Mouse (Mus musculus) embryonic facial prominence, embryonic 15.5 days (tissue): Measurements from ENCODE around the gene Klk14. TPM values are rescaled to one million over a fixed set of nuclear protein-coding genes. Genes with fewer than 3 reads are reported as not detected.
A peak's percentile ranks its signal among the peaks of the same experiment; 100 is the strongest.
"Not testable (repeated sequence)": the region's sequence is repeated elsewhere in the genome, so short reads cannot be mapped to it uniquely, and the experiment has no call there.

Experiments used
- ATAC-seq: fragments of 200-750 bp; cut with Nextera tagmentation; 2 replicates; pipeline ENCODE4 v1.8.0; 2017; ENCODE audit warnings: low read depth, moderate TSS enrichment; ENCODE audit not compliant: insufficient number of reproducible peaks, low FRiP score, low TSS enrichment
- H3K27ac ChIP-seq: fragments of 300-500 bp; sonication (generic); replicated peaks from 2 replicates; pipeline ENCODE4 v1.5.1; 2015; ENCODE audit warnings: mild to moderate bottlenecking, inconsistent platforms
- H3K27me3 ChIP-seq: fragments of 300-500 bp; sonication (generic); 2 replicates; pipeline ENCODE4 v1.6.1; 2015; ENCODE audit warnings: inconsistent platforms
- H3K36me3 ChIP-seq: fragments of 300-500 bp; sonication (generic); 2 replicates; pipeline ENCODE4 v1.6.1; 2015; ENCODE audit warnings: mild to moderate bottlenecking, inconsistent platforms
- H3K4me1 ChIP-seq: fragments of 300-500 bp; sonication (generic); 2 replicates; pipeline ENCODE4 v1.6.1; 2015; ENCODE audit warnings: inconsistent platforms
- H3K4me2 ChIP-seq: fragments of 300-500 bp; sonication (generic); replicated peaks from 2 replicates; pipeline ENCODE4 v1.6.1; 2015; ENCODE audit warnings: mild to moderate bottlenecking, inconsistent platforms
- H3K4me3 ChIP-seq: fragments of 300-500 bp; sonication (generic); replicated peaks from 2 replicates; pipeline ENCODE4 v1.5.1; 2015; ENCODE audit warnings: mild to moderate bottlenecking, inconsistent platforms
- H3K9ac ChIP-seq: fragments of 300-500 bp; sonication (generic); 2 replicates; pipeline ENCODE4 v1.6.1; 2015; ENCODE audit warnings: inconsistent platforms
- H3K9me3 ChIP-seq: fragments of 300-500 bp; sonication (generic); replicated peaks from 2 replicates; pipeline ENCODE4 v1.6.1; 2016; ENCODE audit warnings: inconsistent platforms
- WGBS: fragments of 180-500 bp; shearing (Covaris S2); methylation state at CpG from one replicate; pipeline ENCODE4 v1.1.7; 2015; 5-methylcytosine and 5-hydroxymethylcytosine counted together
- polyA plus RNA-seq: library from polyadenylated mRNA; unstranded; fragments of >200 nt; fragmentation: Nextera tagmentation; extraction: Ambion mirVana; gene quantifications from 2 replicates; pipeline ENCODE4 v1.2.1, GENCODE M21; 2015

The Klk14 gene
- 1.3 and 2.4 TPM in 2 replicates for polyA plus RNA-seq

DNA sequence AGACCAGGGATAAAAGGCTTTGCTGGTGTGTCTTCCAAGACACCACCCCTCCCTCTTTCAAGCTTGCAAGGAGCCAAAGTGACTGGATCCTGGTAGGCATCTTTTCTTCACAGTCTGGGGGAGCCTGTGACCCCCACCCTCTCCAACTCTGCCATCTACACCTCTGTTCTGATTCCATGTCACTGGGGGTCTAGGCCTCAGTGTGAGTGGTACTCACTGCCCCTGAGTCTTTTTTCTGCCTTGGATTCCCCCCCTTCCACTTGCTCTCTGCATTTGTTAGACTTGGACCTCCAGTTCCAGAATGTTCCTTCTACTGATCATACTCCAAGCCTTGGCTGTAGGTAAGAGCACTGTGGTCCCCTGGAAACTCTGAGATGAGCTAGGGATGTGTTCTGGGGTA, at the start of gene Klk14:
Gene Klk14 (plus strand): TSS at position 301 of the 400 bp plus-strand sequence.
- H3K9me3 ChIP-seq: no peaks in the 10 kb centered on the region
- H3K27me3 ChIP-seq: no peaks in the 10 kb centered on the region

DNA sequence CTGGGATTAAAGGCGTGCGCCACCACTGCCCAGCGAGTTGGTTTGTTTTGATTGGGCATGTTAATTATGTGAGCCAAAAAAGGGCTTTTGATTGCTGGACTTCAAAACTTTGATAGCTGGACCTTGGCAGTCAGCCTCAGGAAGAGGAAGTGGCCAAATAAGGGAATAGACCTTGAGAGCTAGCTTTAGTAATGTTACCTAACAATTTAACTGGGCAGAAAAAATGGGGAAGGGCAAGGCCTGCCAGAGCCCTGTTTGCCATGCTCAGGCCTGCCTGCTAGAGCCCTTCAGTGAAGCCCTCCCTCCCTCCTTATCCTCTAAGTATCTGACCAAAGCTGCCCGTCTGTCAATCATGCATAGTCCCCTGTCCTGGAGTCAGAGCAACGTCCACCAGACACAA, 47.6 kb upstream of the Klk14 start:
- no peak for ATAC-seq
- Histone ChIP-seq H3K4me1 (no peaks in the 10 kb centered on the region), H3K4me2 (no peak overlapping the region), H3K27ac (no peak overlapping the region), H3K4me3 (no peak overlapping the region), H3K9me3 (no peaks in the 10 kb centered on the region), H3K27me3 (no peaks in the 10 kb centered on the region), H3K36me3 (no peaks in the 10 kb centered on the region), H3K9ac (no peak overlapping the region)
- 80% methylated on average over 5 of the region's 5 CpGs for WGBS

More for the DNA sequence above, at the start of gene Klk14:
- H3K4me1 ChIP-seq: no peaks in the 10 kb centered on the region
- no peak within 1 kb of the TSS for H3K4me3 ChIP-seq
- H3K36me3 ChIP-seq: no peaks in the 10 kb centered on the region
- no peak within 1 kb of the TSS for H3K9ac ChIP-seq
- no peak within 1 kb of the TSS for H3K27ac ChIP-seq
- ATAC-seq: no peak
- H3K4me2 ChIP-seq: no peak within 1 kb of the TSS

DNA sequence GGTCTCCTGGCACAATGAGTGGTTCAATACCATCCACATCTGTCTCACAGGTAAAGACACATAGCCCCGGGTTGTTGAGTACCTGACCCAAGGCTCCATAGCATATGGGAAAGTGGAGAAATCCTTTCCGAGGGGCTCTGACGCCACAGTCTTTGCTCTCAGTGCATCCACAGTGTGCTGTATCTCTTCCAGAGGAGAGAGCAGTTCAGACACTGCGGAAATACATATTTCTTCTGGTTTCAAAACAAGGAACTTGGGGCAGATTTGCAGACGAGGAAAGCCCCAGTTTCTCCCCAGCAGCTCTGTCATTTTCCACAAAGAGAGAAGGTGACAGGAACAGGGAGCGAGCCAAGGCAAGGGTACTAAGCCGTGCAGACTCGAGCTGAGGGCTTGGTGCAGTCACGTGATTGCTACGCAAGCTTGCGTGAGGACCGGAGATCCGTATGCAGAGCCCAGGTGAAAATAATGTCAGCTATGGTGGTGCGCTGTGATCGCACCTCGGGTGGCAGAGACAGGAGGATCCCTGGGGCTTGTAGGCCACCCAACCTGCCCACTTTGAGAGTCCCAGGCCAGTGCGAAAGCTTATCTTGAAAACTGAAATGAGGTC, 47.1 kb upstream of the Klk14 start:
- Histone ChIP-seq H3K9ac (no peak overlapping the region), H3K27me3 (no peaks in the 10 kb centered on the region), H3K36me3 (no peaks in the 10 kb centered on the region), H3K27ac (no peak overlapping the region), H3K4me1 (no peaks in the 10 kb centered on the region), H3K4me3 (no peak overlapping the region), H3K9me3 (no peaks in the 10 kb centered on the region), H3K4me2 (no peak overlapping the region)
- WGBS: 79% methylated on average over 17 of the region's 17 CpGs
- ATAC-seq: no peak

DNA sequence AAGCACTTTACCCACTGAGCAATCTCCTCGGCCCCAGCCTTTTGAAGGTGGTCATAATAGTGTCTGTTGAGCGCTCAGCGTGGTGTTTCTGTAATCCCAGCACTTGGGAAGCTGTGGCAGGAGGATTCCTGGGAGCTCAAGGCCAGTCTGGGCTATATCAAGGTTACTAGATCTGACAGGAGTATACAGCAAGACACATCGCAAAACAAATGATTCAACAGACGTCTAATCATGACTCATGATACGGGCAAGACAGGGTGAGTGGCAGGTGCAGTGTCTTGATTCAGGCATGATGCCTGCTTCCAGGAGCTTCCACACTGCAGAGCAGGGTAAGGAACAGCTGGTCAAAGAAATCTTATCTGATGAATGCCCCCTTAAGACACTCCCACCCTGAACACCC, 37.5 kb upstream of the Klk14 start:
- H3K9me3 ChIP-seq: no peaks in the 10 kb centered on the region
- no peak overlapping the region for H3K4me3 ChIP-seq
- no peak overlapping the region for H3K4me2 ChIP-seq
- no peak for ATAC-seq
- no peaks in the 10 kb centered on the region for H3K36me3 ChIP-seq
- no peaks in the 10 kb centered on the region for H3K4me1 ChIP-seq
- no peak overlapping the region for H3K27ac ChIP-seq
- no peaks in the 10 kb centered on the region for H3K27me3 ChIP-seq
- H3K9ac ChIP-seq: no peak overlapping the region
- 85% methylated on average over 6 of the region's 6 CpGs for WGBS

GRCm38 (mm10) chr7:43654519-43654918, 35.7 kb upstream of the Klk14 start:
- Histone ChIP-seq H3K4me2 (no peak overlapping the region), H3K36me3 (no peaks in the 10 kb centered on the region), H3K4me1 (no peaks in the 10 kb centered on the region), H3K4me3 (no peak overlapping the region), H3K9me3 (no peaks in the 10 kb centered on the region), H3K9ac (no peak overlapping the region), H3K27me3 (no peaks in the 10 kb centered on the region), H3K27ac (no peak overlapping the region)
- WGBS: 70% methylated on average over 3 of the region's 3 CpGs
- no peak for ATAC-seq

GRCm38 (mm10) chr7:43656232-43656631, 34.0 kb upstream of the Klk14 start:
- no peak overlapping the region for H3K9ac ChIP-seq
- no peak overlapping the region for H3K4me2 ChIP-seq
- no peaks in the 10 kb centered on the region for H3K27me3 ChIP-seq
- no peaks in the 10 kb centered on the region for H3K4me1 ChIP-seq
- H3K36me3 ChIP-seq: no peaks in the 10 kb centered on the region
- H3K27ac ChIP-seq: no peak overlapping the region
- no peak for ATAC-seq
- WGBS: 54% methylated on average over 6 of the region's 6 CpGs
- H3K9me3 ChIP-seq: no peaks in the 10 kb centered on the region
- no peak overlapping the region for H3K4me3 ChIP-seq

GRCm38 (mm10) chr7:43660002-43660401, 30.2 kb upstream of the Klk14 start, which contains the start of gene Siglece:
Siglece (minus strand) TSS chr7:43660161.
- H3K4me1 ChIP-seq: no peaks in the 10 kb centered on the region
- H3K27ac ChIP-seq: no peak within 1 kb of the TSS
- H3K36me3 ChIP-seq: no peaks in the 10 kb centered on the region
- ATAC-seq: no peak
- no peak within 1 kb of the TSS for H3K9ac ChIP-seq
- H3K4me3 ChIP-seq: no peak within 1 kb of the TSS
- no peak within 1 kb of the TSS for H3K4me2 ChIP-seq
- H3K9me3 ChIP-seq: no peaks in the 10 kb centered on the region
- no peaks in the 10 kb centered on the region for H3K27me3 ChIP-seq
- WGBS: 73% methylated on average over 1 of the region's 1 CpGs

DNA sequence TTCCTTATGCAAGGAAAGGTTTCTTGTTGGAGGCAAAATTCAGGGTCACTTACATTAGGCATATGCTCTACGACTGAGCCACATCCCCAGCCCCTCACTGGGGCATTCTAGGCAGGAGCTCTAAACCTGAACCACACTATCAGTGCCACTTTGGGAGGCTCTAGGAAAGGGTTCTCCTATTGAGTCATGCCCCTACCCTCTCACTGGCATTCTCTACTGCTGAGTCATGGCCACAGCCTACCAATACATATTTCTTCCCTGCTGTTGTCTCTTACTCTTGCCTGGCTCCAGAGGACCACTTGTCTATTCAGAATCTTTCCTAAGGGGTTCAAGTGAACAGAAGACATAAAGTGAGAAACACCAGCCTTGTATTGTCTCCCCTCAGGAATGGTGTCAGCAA, 27.4 kb upstream of the Klk14 start:
- Histone ChIP-seq H3K9me3 (no peaks in the 10 kb centered on the region), H3K36me3 (no peaks in the 10 kb centered on the region), H3K4me1 (no peaks in the 10 kb centered on the region), H3K9ac (no peak overlapping the region), H3K4me2 (no peak overlapping the region), H3K27me3 (no peaks in the 10 kb centered on the region), H3K27ac (no peak overlapping the region), H3K4me3 (no peak overlapping the region)
- ATAC-seq: no peak
- 77% methylated on average over 1 of the region's 1 CpGs for WGBS

DNA sequence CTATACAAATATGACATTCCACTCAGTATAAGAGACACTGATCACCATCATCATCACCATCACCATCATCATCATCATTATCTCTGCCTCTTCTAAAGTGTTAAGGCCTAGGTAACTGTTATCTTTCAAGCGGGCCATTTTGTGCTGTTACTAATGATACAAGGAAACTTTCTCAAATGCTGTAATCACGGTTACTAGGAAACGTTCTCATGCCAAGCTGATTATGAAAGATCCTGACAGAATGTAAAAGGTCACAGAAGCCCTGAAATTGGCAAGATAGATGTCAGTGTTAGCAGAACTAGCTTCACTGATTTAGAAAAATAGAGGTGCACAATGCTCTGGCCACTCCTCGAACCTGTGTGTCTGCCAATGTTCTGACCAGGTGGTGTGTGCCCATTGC, 23.0 kb upstream of the Klk14 start:
- H3K4me1 ChIP-seq, H3K4me3 ChIP-seq, H3K36me3 ChIP-seq, H3K4me2 ChIP-seq, H3K27ac ChIP-seq, H3K9me3 ChIP-seq, H3K27me3 ChIP-seq, H3K9ac ChIP-seq, ATAC-seq: not testable (repeated sequence)
- WGBS: 86% methylated on average over 4 of the region's 4 CpGs

DNA sequence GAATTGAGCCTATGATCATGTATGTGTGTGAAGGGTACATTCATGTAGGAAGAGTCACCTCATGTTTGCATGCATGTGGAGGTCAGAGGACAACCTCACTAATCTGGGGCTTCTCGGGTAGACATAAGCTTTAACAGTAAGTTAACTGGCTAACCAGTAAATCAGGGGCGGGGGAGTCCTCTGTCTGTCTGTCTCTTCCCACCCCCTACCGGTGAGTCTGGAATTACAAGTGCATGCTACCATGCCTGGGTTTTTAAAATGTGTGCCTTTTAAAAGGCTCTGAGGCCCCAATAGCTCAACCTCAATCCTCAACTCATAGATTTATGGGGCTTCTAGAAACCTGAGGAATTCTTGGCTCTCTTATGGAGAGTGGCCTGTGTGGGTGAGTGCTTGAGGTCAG, 21.6 kb upstream of the Klk14 start:
- Histone ChIP-seq H3K9ac (no peak overlapping the region), H3K36me3 (no peaks in the 10 kb centered on the region), H3K4me1 (peaks cover 6% of the 10 kb centered on the region), H3K4me3 (no peak overlapping the region), H3K27me3 (no peaks in the 10 kb centered on the region), H3K27ac (no peak overlapping the region), H3K4me2 (no peak overlapping the region), H3K9me3 (no peaks in the 10 kb centered on the region)
- ATAC-seq: no peak
- 16% methylated on average over 3 of the region's 3 CpGs for WGBS

DNA sequence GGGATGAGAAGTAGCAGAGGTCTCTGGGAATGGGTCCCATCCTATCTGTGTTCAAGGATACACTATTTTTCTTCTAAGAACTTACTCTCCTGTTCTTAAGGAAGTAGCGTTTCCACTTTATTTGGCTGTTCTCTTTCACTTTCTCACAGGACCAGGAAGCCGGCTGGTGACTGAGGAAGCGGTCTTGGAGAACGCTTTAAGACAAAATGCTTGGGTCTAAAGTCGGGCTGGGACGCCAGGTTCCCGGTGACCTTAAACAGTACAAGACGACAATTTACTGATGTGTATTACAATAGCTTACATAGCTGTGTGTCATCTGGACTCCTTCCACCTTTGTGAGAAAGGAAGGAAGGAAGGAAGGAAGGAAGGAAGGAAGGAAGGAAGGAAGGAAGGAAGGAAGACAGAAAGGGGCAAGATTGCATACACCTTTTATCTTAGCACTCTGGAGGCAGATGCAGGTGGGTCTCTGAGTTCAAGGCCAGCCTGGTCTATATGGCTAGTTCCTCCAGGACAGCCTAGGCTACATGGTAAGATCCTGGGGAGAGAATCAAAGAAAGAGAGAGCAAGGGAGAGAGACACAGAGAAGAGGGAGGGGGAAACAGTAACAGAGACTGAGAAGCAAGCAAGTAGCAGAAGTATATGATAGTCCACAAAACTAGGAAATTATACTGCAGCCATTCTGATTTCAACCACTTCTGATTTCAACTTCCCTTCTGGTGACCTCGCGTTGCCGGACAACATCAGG, 19.0 kb upstream of the Klk14 start:
- Histone ChIP-seq H3K4me3 (peak overlapping the region; percentile 80), H3K4me1 (peaks cover 6% of the 10 kb centered on the region), H3K9ac (peak overlapping the region; percentile 64), H3K27me3 (no peaks in the 10 kb centered on the region), H3K4me2 (peak overlapping the region; percentile 78), H3K27ac (peak overlapping the region; percentile 80; the same call in 1 of the 2 replicates), H3K36me3 (peaks cover 21% of the 10 kb centered on the region), H3K9me3 (no peaks in the 10 kb centered on the region)
- ATAC-seq: no peak; the same call in 1 of the 2 replicates
- 68% methylated on average over 11 of the region's 11 CpGs for WGBS
